Mouse (Mus musculus): Measurements from ENCODE around the gene Olfr270. TPM values are rescaled to one million over a fixed set of nuclear protein-coding genes. Genes with fewer than 3 reads are reported as not detected.

The Olfr270 gene
- total RNA-seq, 2 experiments from 2014 or later = not detected

Other genes with a start within 250 kb of the Olfr270 start
- not detected for gene Olfr275, start 149.9 kb upstream of the Olfr270 start, total RNA-seq (2021)
- gene Olfr273, start 105.3 kb upstream of the Olfr270 start, total RNA-seq (2021) = not detected
- not detected for gene Olfr272, start 45.4 kb upstream of the Olfr270 start, total RNA-seq (2021)
- gene Nipsnap3a, start 24.7 kb downstream of the Olfr270 start, total RNA-seq (2021) = not detected
- gene Nipsnap3b, start 47.3 kb downstream of the Olfr270 start, total RNA-seq (2021) = 10 to 100 TPM; 24.0 to 43.3 TPM
- 100 to 1,000 TPM in 1 of 2 experiments, 10 to 100 TPM in 1; 71.5 to 274 TPM for gene Abca1, start 195.3 kb downstream of the Olfr270 start, total RNA-seq (2021)